Mouse (Mus musculus): ENCODE results near the gene Zfp941. TPM values are rescaled to one million over a fixed set of nuclear protein-coding genes. Genes with fewer than 3 reads are reported as not detected.

Gene Zfp941
- polyA plus RNA-seq, 2 experiments = 0.10 to 0.25 TPM

DNA sequence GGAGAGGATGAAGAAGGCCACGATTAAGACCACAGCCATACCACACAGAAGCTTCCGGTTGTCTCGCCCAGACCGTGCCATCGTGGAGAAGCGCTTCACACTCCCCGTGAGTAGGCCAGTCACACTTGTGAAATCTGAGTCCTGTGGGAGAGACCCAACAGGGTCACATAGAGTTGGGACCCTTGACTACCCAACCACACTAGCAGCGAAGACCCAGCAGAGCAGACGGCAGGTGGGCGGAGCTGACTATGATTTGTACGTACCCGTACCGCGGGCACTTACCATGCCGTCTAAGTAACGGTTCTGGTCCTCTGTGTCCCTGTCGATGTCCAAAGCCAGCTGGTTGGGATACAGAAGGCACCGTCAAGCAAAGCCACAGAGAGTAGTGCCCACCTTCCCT is 32.5 kb upstream of the Zfp941 start:
- no peak overlapping the region for H3K9ac ChIP-seq (replicated peaks)
- H3K27me3 ChIP-seq (ENCODE audit: control insufficient read depth, insufficient read depth, low read length) = no peaks in the 10 kb centered on the region
- no peak for DNase-seq (ENCODE audit: low read depth in 3 of 3, low spot score in 3 of 3)
- WGBS (ENCODE audit: insufficient replicate concordance) = 88% methylated on average over 18 of the region's 18 CpGs
- H3K4me2 ChIP-seq (ENCODE audit: low read depth) = peak overlapping the region; percentile 86
- no peaks in the 10 kb centered on the region for H3K9me3 ChIP-seq (ENCODE audit: control insufficient read depth, low read length)
- H3K36me3 ChIP-seq (replicated peaks; ENCODE audit: control insufficient read depth, insufficient read depth, low read depth) = peaks cover 27% of the 10 kb centered on the region
- no peak overlapping the region for H3K4me3 ChIP-seq (ENCODE audit: insufficient read depth in 1 of 2, low read depth in 2 of 2, low read length in 2 of 2)
- no peak overlapping the region for H3K27ac ChIP-seq
- no peak for ATAC-seq (ENCODE audit: insufficient read depth)
- TF ChIP-seq CTCF (IDR thresholded peaks at IDR 0.05; ENCODE audit: low read depth) (no peak), EP300 (IDR thresholded peaks at IDR 0.05; ENCODE audit: low read depth) (no peak)
- peaks cover 11 to 17% of the 10 kb centered on the region in 2 experiments for H3K4me1 ChIP-seq (replicated peaks; ENCODE audit: control insufficient read depth in 2 of 2, insufficient read depth in 2 of 2, low read length in 1 of 2)

DNA sequence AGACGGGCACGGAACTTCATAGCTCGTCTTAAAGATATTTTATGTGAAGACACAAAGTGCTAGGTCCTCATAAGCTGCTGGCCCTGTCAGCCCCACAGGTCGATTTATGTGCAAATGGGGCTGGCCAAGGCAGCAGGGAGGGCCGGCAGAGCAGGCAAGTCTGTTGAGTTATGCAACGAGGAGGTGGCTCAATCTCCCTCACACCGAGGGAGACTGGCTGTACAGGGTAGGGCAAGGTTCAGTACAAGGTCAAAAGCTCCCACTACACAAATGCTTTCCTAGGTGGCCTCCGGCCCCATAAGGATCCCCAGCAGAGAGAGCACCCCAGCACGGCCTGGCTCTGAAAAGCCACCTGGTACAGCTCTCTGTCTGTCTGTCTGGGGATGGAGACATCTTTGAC is 31.4 kb upstream of the Zfp941 start:
- Histone ChIP-seq H3K36me3 (replicated peaks; ENCODE audit: control insufficient read depth, insufficient read depth, low read depth) (peaks cover 27% of the 10 kb centered on the region), H3K27me3 (ENCODE audit: control insufficient read depth, insufficient read depth, low read length) (no peaks in the 10 kb centered on the region), H3K9me3 (ENCODE audit: control insufficient read depth, low read length) (no peaks in the 10 kb centered on the region), H3K9ac (replicated peaks) (no peak overlapping the region), H3K4me1 (replicated peaks; ENCODE audit: control insufficient read depth in 2 of 2, insufficient read depth in 2 of 2, low read length in 1 of 2) (peaks cover 10 to 15% of the 10 kb centered on the region in 2 experiments), H3K27ac (no peak overlapping the region), H3K4me2 (ENCODE audit: low read depth) (no peak overlapping the region), H3K4me3 (ENCODE audit: insufficient read depth in 1 of 2, low read depth in 2 of 2, low read length in 2 of 2) (no peak overlapping the region)
- WGBS (ENCODE audit: insufficient replicate concordance) = 72% methylated on average over 9 of the region's 9 CpGs
- ATAC-seq (ENCODE audit: insufficient read depth) (no peak), DNase-seq (ENCODE audit: low read depth in 3 of 3, low spot score in 3 of 3) (no peak)
- no peak for TF ChIP-seq EP300 (IDR thresholded peaks at IDR 0.05; ENCODE audit: low read depth)
- TF ChIP-seq CTCF (IDR thresholded peaks at IDR 0.05; ENCODE audit: low read depth) = no peak

- no peak overlapping the region for H3K27ac ChIP-seq
- H3K4me3 ChIP-seq (ENCODE audit: insufficient read depth in 1 of 2, low read depth in 2 of 2, low read length in 2 of 2) = no peak overlapping the region
- H3K36me3 ChIP-seq (replicated peaks; ENCODE audit: control insufficient read depth, insufficient read depth, low read depth) = peaks cover 27% of the 10 kb centered on the region
- no peak overlapping the region for H3K9ac ChIP-seq (replicated peaks)
- H3K4me2 ChIP-seq (ENCODE audit: low read depth) = no peak overlapping the region
- no peak for DNase-seq (ENCODE audit: low read depth in 3 of 3, low spot score in 3 of 3)
- peaks cover 3 to 8% of the 10 kb centered on the region in 2 experiments; a peak in 3 of 4 replicates for H3K4me1 ChIP-seq (replicated peaks; ENCODE audit: control insufficient read depth in 2 of 2, insufficient read depth in 2 of 2, low read length in 1 of 2)
- TF ChIP-seq EP300 (IDR thresholded peaks at IDR 0.05; ENCODE audit: low read depth) = no peak
- no peak for TF ChIP-seq CTCF (IDR thresholded peaks at IDR 0.05; ENCODE audit: low read depth)
- no peaks in the 10 kb centered on the region for H3K27me3 ChIP-seq (ENCODE audit: control insufficient read depth, insufficient read depth, low read length)
- 88% methylated on average over 4 of the region's 4 CpGs for WGBS (ENCODE audit: insufficient replicate concordance)
- no peak for ATAC-seq (ENCODE audit: insufficient read depth)
- no peaks in the 10 kb centered on the region for H3K9me3 ChIP-seq (ENCODE audit: control insufficient read depth, low read length)
These were observed 29.9 kb upstream of the Zfp941 start for GRCm38 (mm10) chr7:140851916-140852315.

DNA sequence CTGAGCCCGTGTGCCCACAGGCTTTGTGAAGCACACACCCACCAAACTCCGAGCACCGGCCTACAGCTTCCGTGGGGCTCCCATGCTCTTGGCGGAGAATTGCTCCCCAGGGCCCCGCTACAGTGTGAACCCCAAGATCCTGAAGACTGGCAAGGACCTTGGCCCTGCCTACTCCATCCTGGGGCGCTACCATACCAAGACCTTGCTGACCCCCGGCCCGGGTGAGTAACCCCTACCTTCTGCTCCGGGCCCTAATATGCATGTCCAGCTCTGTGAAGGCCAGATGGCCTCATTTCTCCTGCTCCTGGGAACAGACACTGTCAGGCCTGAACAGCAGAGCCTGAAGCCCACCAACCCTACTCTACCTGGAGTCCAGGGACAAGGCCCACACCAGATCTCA is 26.6 kb upstream of the Zfp941 start:
- no peak overlapping the region for H3K4me2 ChIP-seq (ENCODE audit: low read depth)
- H3K4me3 ChIP-seq (ENCODE audit: insufficient read depth in 1 of 2, low read depth in 2 of 2, low read length in 2 of 2) = no peak overlapping the region
- H3K4me1 ChIP-seq (replicated peaks; ENCODE audit: control insufficient read depth in 2 of 2, insufficient read depth in 2 of 2, low read length in 1 of 2) = no peaks in the 10 kb centered on the region
- ATAC-seq (ENCODE audit: insufficient read depth) (no peak), DNase-seq (ENCODE audit: low read depth in 3 of 3, low spot score in 3 of 3) (no peak)
- no peak overlapping the region for H3K9ac ChIP-seq (replicated peaks)
- TF ChIP-seq CTCF (IDR thresholded peaks at IDR 0.05; ENCODE audit: low read depth) = no peak
- TF ChIP-seq EP300 (IDR thresholded peaks at IDR 0.05; ENCODE audit: low read depth) = no peak
- peaks cover 13% of the 10 kb centered on the region for H3K36me3 ChIP-seq (replicated peaks; ENCODE audit: control insufficient read depth, insufficient read depth, low read depth)
- no peaks in the 10 kb centered on the region for H3K27me3 ChIP-seq (ENCODE audit: control insufficient read depth, insufficient read depth, low read length)
- H3K9me3 ChIP-seq (ENCODE audit: control insufficient read depth, low read length) = no peaks in the 10 kb centered on the region
- 78% methylated on average over 10 of the region's 10 CpGs for WGBS (ENCODE audit: insufficient replicate concordance)
- H3K27ac ChIP-seq = no peak overlapping the region

- 51% methylated on average over 11 of the region's 11 CpGs for WGBS (ENCODE audit: insufficient replicate concordance)
- Histone ChIP-seq H3K4me2 (ENCODE audit: low read depth) (no peak within 1 kb of the TSS), H3K9me3 (ENCODE audit: control insufficient read depth, low read length) (no peaks in the 10 kb centered on the region), H3K27me3 (ENCODE audit: control insufficient read depth, insufficient read depth, low read length) (no peaks in the 10 kb centered on the region), H3K4me3 (ENCODE audit: insufficient read depth in 1 of 2, low read depth in 2 of 2, low read length in 2 of 2) (no peak within 1 kb of the TSS), H3K4me1 (replicated peaks; ENCODE audit: control insufficient read depth in 2 of 2, insufficient read depth in 2 of 2, low read length in 1 of 2) (no peaks in the 10 kb centered on the region), H3K27ac (no peak within 1 kb of the TSS), H3K9ac (replicated peaks) (no peak within 1 kb of the TSS), H3K36me3 (replicated peaks; ENCODE audit: control insufficient read depth, insufficient read depth, low read depth) (peaks cover 9% of the 10 kb centered on the region; the same call in 1 of the 2 replicates)
- DNase-seq (ENCODE audit: low read depth in 3 of 3, low spot score in 3 of 3) (no peak), ATAC-seq (ENCODE audit: insufficient read depth) (no peak)
- TF ChIP-seq CTCF (IDR thresholded peaks at IDR 0.05; ENCODE audit: low read depth) (no peak), EP300 (IDR thresholded peaks at IDR 0.05; ENCODE audit: low read depth) (no peak)
These were observed 26.0 kb upstream of the Zfp941 start, which contains the start of gene Odf3 for GRCm38 (mm10) chr7:140847755-140848580. Gene Odf3 (plus strand): TSS chr7:140847805.

All from liver, embryonic 14.5 days (tissue).